Mouse (Mus musculus) hindbrain, postnatal 0 days (tissue): ENCODE measurements around the gene Diaph3. TPM values are rescaled to one million over a fixed set of nuclear protein-coding genes. Genes with fewer than 3 reads are reported as not detected.
A peak's percentile ranks its signal among the peaks of the same experiment; 100 is the strongest.

Experiments
- ATAC-seq: fragments of 200-750 bp; cut with Nextera tagmentation; 2 replicates; pipeline ENCODE4 v1.8.0; 2017; ENCODE audit warnings: mild to moderate bottlenecking, moderate TSS enrichment, moderate library complexity
- DNase-seq: peaks from one replicate; pipeline ENCODE4 v3.0.0-alpha.2; 2015; ENCODE audit warnings: low spot score
- H3K27ac ChIP-seq: fragments of 300-500 bp; sonication (generic); 2 replicates; pipeline ENCODE4 v1.5.1; 2014; ENCODE audit warnings: mild to moderate bottlenecking
- H3K27me3 ChIP-seq: fragments of 300-500 bp; sonication (generic); 2 replicates; pipeline ENCODE4 v1.6.1; 2014; ENCODE audit warnings: low read length, mixed read lengths; ENCODE audit not compliant: insufficient read depth
- H3K36me3 ChIP-seq: fragments of 300-500 bp; sonication (generic); 2 replicates; pipeline ENCODE4 v1.6.1; 2014; ENCODE audit warnings: low read length, mixed read lengths; ENCODE audit not compliant: insufficient read depth
- H3K4me1 ChIP-seq: fragments of 300-500 bp; sonication (generic); 2 replicates; pipeline ENCODE4 v1.6.1; 2014; ENCODE audit warnings: antibody characterized with exemption, low read length, mixed read lengths; ENCODE audit not compliant: insufficient read depth
- H3K4me2 ChIP-seq: fragments of 300-500 bp; sonication (generic); 2 replicates; pipeline ENCODE4 v1.6.1; 2014; ENCODE audit warnings: low read depth, mild to moderate bottlenecking, low read length, moderate library complexity, mixed read lengths
- H3K4me3 ChIP-seq: fragments of 300-500 bp; sonication (generic); 2 replicates; pipeline ENCODE4 v1.5.1; 2014; ENCODE audit warnings: low read length
- H3K9ac ChIP-seq: fragments of 300-500 bp; sonication (generic); replicated peaks from 2 replicates; pipeline ENCODE4 v1.6.1; 2014; ENCODE audit warnings: mild to moderate bottlenecking, low read length, moderate library complexity, mixed read lengths
- H3K9me3 ChIP-seq: fragments of 300-500 bp; sonication (generic); 2 replicates; pipeline ENCODE4 v1.6.1; 2016; ENCODE audit warnings: low read length, mixed read lengths
- CTCF ChIP-seq: IDR thresholded peaks from 2 replicates; pipeline ENCODE4 v1.5.1; 2016; ENCODE audit warnings: antibody characterized with exemption, control low read depth, low read depth
- WGBS: fragments of 180-500 bp; shearing (Covaris S2); extraction: QIAGEN DNeasy Blood & Tissue Kit; methylation state at CpG from one replicate; pipeline ENCODE4 v1.1.7; 2014; 5-methylcytosine and 5-hydroxymethylcytosine counted together
- polyA plus RNA-seq: library from polyadenylated mRNA; unstranded; fragments of >200 nt; fragmentation: Nextera tagmentation; extraction: Ambion mirVana; gene quantifications from 2 replicates; pipeline ENCODE4 v1.2.1, GENCODE M21; 2015
- total RNA-seq: library from RNA; depleted of rRNA; stranded (reverse); fragments of >200 nt; gene quantifications from 2 replicates; pipeline ENCODE4 v1.2.3, GENCODE M21; 2014

Diaph3 gene
- total and polyA plus RNA-seq, 2 experiments from 2014 or later: 1.1 to 5.1 TPM

DNA sequence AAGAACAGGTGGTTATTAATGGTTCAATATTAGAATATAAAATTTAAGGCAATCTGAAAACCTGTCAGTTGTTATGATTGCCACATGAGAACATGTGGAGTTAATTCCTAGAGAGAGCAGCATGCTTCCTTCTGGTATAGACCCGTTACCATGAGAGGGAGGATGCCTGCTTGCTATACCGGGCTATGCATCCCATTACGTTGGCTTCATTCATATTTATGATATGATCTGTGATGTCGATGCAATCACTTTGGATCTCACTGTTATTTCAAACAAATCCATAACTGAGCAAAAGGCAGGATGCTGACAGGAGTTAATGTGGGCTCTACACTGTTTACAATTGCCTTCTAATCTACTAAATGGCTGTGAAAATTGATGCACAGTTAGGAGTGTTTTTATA lies 439.9 kb downstream of the Diaph3 start:
- H3K9ac ChIP-seq: no peak overlapping the region
- H3K27me3 ChIP-seq: no peaks in the 10 kb centered on the region
- no peak overlapping the region for H3K27ac ChIP-seq
- WGBS: 67% methylated on average over 4 of the region's 4 CpGs
- ATAC-seq (no peak), DNase-seq (no peak)
- H3K4me3 ChIP-seq: no peak overlapping the region
- H3K4me2 ChIP-seq: no peak overlapping the region
- no peaks in the 10 kb centered on the region for H3K36me3 ChIP-seq
- H3K4me1 ChIP-seq: no peaks in the 10 kb centered on the region
- H3K9me3 ChIP-seq: no peaks in the 10 kb centered on the region
- no peak for TF ChIP-seq CTCF

GRCm38 (mm10) chr14:86697887-86698286 lies 443.1 kb downstream of the Diaph3 start:
- 90% methylated on average over 1 of the region's 1 CpGs for WGBS
- no peak for ATAC-seq
- no peaks in the 10 kb centered on the region for H3K27me3 ChIP-seq

DNA sequence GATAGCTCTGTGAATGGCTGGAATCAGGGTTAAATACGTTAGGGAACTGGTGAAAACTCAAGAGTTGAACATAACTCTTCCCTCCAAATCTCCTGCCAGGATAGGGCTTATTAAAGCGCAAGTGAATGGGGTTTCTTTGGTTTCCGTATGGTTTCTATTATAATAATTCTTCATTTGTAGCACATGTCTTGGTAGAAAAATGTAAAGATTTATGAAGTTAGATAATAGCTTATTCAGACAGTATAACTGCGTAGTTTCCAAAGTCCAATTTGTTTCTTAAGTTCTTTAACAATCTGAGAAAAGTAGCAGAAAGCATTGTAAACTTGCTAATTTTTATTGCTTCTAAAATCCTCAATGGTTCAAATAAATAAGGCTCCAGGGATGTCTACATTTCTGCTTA lies 448.3 kb downstream of the Diaph3 start:
- no peak overlapping the region for H3K9ac ChIP-seq
- no peaks in the 10 kb centered on the region for H3K36me3 ChIP-seq
- DNase-seq: no peak
- WGBS: 79% methylated on average over 4 of the region's 4 CpGs
- H3K27me3 ChIP-seq: no peaks in the 10 kb centered on the region
- no peaks in the 10 kb centered on the region for H3K9me3 ChIP-seq
- no peak for ATAC-seq
- no peak overlapping the region for H3K27ac ChIP-seq
- TF ChIP-seq CTCF: no peak
- no peaks in the 10 kb centered on the region for H3K4me1 ChIP-seq
- H3K4me2 ChIP-seq: no peak overlapping the region
- no peak overlapping the region for H3K4me3 ChIP-seq

More at GRCm38 (mm10) chr14:86697887-86698286, 443.1 kb downstream of the Diaph3 start:
- no peak overlapping the region for H3K9ac ChIP-seq
- DNase-seq: no peak
- H3K9me3 ChIP-seq: no peaks in the 10 kb centered on the region
- H3K4me3 ChIP-seq: no peak overlapping the region
- TF ChIP-seq CTCF: no peak
- no peak overlapping the region for H3K27ac ChIP-seq
- no peaks in the 10 kb centered on the region for H3K4me1 ChIP-seq
- H3K4me2 ChIP-seq: no peak overlapping the region
- no peaks in the 10 kb centered on the region for H3K36me3 ChIP-seq

- Histone ChIP-seq H3K36me3 (no peaks in the 10 kb centered on the region), H3K4me2 (no peak overlapping the region)
These were observed 449.7 kb downstream of the Diaph3 start for GRCm38 (mm10) chr14:86691298-86691697.

GRCm38 (mm10) chr14:86684585-86685503 lies 456.2 kb downstream of the Diaph3 start:
- TF ChIP-seq CTCF: no peak
- Histone ChIP-seq H3K9me3 (no peaks in the 10 kb centered on the region), H3K9ac (no peak overlapping the region; the same call in 1 of the 2 replicates), H3K36me3 (no peaks in the 10 kb centered on the region), H3K4me1 (no peaks in the 10 kb centered on the region), H3K27me3 (no peaks in the 10 kb centered on the region), H3K4me3 (no peak overlapping the region), H3K4me2 (peak overlapping the region; percentile 27), H3K27ac (peak overlapping the region; percentile 60; the same call in 1 of the 2 replicates)
- ATAC-seq (peak; percentile 85), DNase-seq (peak; percentile 77)
- WGBS: 20% methylated on average over 11 of the region's 11 CpGs

More at GRCm38 (mm10) chr14:86691298-86691697, 449.7 kb downstream of the Diaph3 start:
- Histone ChIP-seq H3K4me1 (no peaks in the 10 kb centered on the region), H3K4me3 (no peak overlapping the region), H3K27ac (no peak overlapping the region), H3K9me3 (no peaks in the 10 kb centered on the region), H3K27me3 (no peaks in the 10 kb centered on the region), H3K9ac (no peak overlapping the region)
- TF ChIP-seq CTCF: no peak
- 60% methylated on average over 5 of the region's 5 CpGs for WGBS
- ATAC-seq (no peak), DNase-seq (no peak)

- no peak for TF ChIP-seq CTCF
- no peaks in the 10 kb centered on the region for H3K36me3 ChIP-seq
- H3K4me2 ChIP-seq: no peak overlapping the region
- no peaks in the 10 kb centered on the region for H3K27me3 ChIP-seq
- ATAC-seq (no peak), DNase-seq (no peak)
- H3K9me3 ChIP-seq: no peaks in the 10 kb centered on the region
- no peak overlapping the region for H3K27ac ChIP-seq
- H3K9ac ChIP-seq: no peak overlapping the region
- no peak overlapping the region for H3K4me3 ChIP-seq
- H3K4me1 ChIP-seq: no peaks in the 10 kb centered on the region
These were observed 459.1 kb downstream of the Diaph3 start for GRCm38 (mm10) chr14:86681951-86682350.

GRCm38 (mm10) chr14:86678992-86679391 lies 462.0 kb downstream of the Diaph3 start:
- DNase-seq (no peak), ATAC-seq (no peak)
- 91% methylated on average over 3 of the region's 3 CpGs for WGBS
- H3K9me3 ChIP-seq: no peaks in the 10 kb centered on the region
- H3K27me3 ChIP-seq: no peaks in the 10 kb centered on the region
- no peaks in the 10 kb centered on the region for H3K4me1 ChIP-seq
- H3K4me2 ChIP-seq: no peak overlapping the region
- no peaks in the 10 kb centered on the region for H3K36me3 ChIP-seq
- TF ChIP-seq CTCF: no peak
- H3K9ac ChIP-seq: no peak overlapping the region
- H3K4me3 ChIP-seq: no peak overlapping the region
- H3K27ac ChIP-seq: no peak overlapping the region
